Mouse (Mus musculus) MEL (cell line): ENCODE data around the gene 1700088E04Rik.

ENCODE experiments used
- ELF1 ChIP-seq: IDR thresholded peaks from 2 replicates; pipeline ENCODE4 v1.6.1; 2014; ENCODE audit warnings: low read depth, mild to moderate bottlenecking, inconsistent platforms, low read length, improper control_type of control experiment, moderate library complexity
- GATA1 ChIP-seq: IDR thresholded peaks from 2 replicates; pipeline ENCODE4 v1.6.1; 2011; ENCODE audit warnings: low read depth, low read length, improper control_type of control experiment
- MAZ ChIP-seq: IDR thresholded peaks from 2 replicates; pipeline ENCODE4 v1.6.1; 2012; ENCODE audit warnings: low read depth, mild to moderate bottlenecking, inconsistent platforms, low read length, improper control_type of control experiment
- ZKSCAN1 ChIP-seq: IDR thresholded peaks from 2 replicates; pipeline ENCODE4 v1.6.1; 2012; ENCODE audit warnings: low read depth, mild to moderate bottlenecking, inconsistent platforms, low read length, improper control_type of control experiment, moderate library complexity
- ZNF384 ChIP-seq: IDR thresholded peaks from 2 replicates; pipeline ENCODE4 v1.6.1; 2012; ENCODE audit warnings: low read depth, mild to moderate bottlenecking, inconsistent platforms, low read length, improper control_type of control experiment

DNA sequence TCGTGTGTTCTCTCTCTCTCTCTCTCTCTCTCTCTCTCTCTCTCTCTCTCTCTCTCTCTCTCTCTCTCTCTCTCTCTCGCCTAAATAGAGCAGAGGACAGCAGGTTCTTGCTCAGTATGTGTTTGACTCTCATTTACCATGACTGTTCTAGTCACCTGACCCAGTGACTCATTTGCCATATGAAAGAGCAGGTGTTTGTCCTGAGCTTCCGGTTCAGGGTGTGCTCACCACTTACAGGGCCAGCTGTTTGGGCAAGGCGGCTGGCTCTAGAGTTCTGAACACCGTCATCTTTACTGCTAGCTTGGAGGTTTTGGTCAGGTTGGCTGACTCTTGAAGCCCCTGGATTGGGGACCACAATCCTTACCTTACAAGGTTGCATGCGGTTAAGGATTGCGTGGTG, 4.5 kb upstream of the 1700088E04Rik start:
- TF ChIP-seq ZKSCAN1 (no peak), ELF1 (no peak), ZNF384 (no peak), GATA1 (no peak), MAZ (no peak)
